Mouse (Mus musculus) testis, adult 2 months (tissue): Measurements from ENCODE around the gene Milr1.

ENCODE experiments used
- CTCF ChIP-seq: fragments of 200-500 bp; IDR thresholded peaks from 2 replicates; pipeline ENCODE4 v1.5.1; 2012; ENCODE audit warnings: low read depth, mild to moderate bottlenecking, inconsistent platforms, low read length, moderate library complexity; ENCODE audit not compliant: control insufficient read depth, insufficient read depth, insufficient replicate concordance
- POLR2A ChIP-seq: fragments of 200-500 bp; IDR thresholded peaks from 2 replicates; pipeline ENCODE4 v1.6.1; 2012; ENCODE audit warnings: low read depth, mild to moderate bottlenecking, inconsistent platforms, low read length, moderate library complexity; ENCODE audit not compliant: control insufficient read depth

DNA sequence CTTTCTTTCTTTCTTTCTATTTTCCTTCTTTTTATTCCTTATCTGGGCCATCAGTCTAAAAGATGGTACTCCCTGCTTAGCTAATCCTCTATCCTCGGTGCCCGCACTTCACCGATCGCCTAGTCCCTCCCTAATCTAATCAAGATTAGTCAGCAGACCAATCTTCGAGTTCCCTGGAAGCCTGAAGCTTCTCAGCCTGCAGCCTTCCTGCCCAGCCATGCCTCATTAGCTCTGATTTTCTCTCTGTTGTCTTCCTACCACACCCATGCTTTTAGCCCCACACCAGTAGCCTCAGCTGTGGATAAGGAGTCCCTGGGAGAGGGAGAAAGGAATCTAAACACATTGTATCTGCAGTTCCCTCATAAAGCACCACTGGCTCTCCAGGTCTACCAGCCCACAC, 4.6 kb downstream of the Milr1 start:
- TF ChIP-seq POLR2A (no peak), CTCF (no peak)
